Mouse (Mus musculus): ENCODE data around the gene Slc35d1. TPM values are rescaled to one million over a fixed set of nuclear protein-coding genes. Genes with fewer than 3 reads are reported as not detected.
A peak's percentile ranks its signal among the peaks of the same experiment; 100 is the strongest.

The Slc35d1 gene
- polyA plus RNA-seq, 1 experiment from 2014 or later, result 7.8 TPM

DNA sequence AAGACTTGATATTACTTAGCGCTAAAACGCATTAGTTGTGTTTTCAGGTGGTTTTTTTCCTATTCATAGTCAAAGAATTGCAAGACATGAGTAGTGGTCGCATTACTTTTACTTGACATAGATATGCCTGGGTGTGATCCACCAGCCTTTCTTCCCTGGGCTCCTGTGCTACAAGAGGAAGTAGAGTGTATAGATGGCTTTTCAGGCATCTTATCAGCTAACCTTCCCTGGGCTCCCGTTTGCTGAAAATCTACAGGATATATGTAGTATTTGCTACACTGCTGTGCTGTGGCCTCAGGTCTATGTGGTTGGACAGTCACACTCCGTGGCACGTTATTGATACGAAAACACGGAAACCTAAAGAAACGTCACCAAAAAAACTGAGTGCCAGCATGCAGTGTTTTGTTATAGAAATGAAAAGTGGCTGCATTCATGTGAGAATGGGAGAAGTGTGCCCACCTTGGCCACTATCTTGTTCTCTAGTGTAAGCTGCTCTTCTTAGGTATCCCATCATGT is 94.0 kb downstream of the Slc35d1 start:
- 88% methylated on average over 9 of the region's 9 CpGs for WGBS
- Histone ChIP-seq H3K4me3 (peak overlapping the region; percentile 94), H3K4me2 (replicated peaks) (peak overlapping the region; percentile 70), H3K27ac (replicated peaks) (no peak overlapping the region), H3K27me3 (peaks cover 4% of the 10 kb centered on the region; the same call in 1 of the 2 replicates), H3K9me3 (no peaks in the 10 kb centered on the region), H3K4me1 (peaks cover 25% of the 10 kb centered on the region), H3K36me3 (peaks cover 5% of the 10 kb centered on the region; the same call in 1 of the 2 replicates), H3K9ac (replicated peaks) (no peak overlapping the region)
- ATAC-seq (ENCODE audit: low FRiP score, low read depth), result no peak

Other genes with a start within 250 kb of the Slc35d1 start
- not detected in 2 replicates for gene Tctex1d1, start 236.6 kb downstream of the Slc35d1 start, polyA plus RNA-seq (2016; fragmentation: Nextera tagmentation; extraction: Ambion mirVana)
- gene Insl5, start 188.3 kb downstream of the Slc35d1 start, polyA plus RNA-seq (2016; fragmentation: Nextera tagmentation; extraction: Ambion mirVana), result not detected in 2 replicates
- gene Mier1, start 100.8 kb downstream of the Slc35d1 start, polyA plus RNA-seq (2016; fragmentation: Nextera tagmentation; extraction: Ambion mirVana), result 43.4 and 43.5 TPM in 2 replicates
- 5.5 and 5.9 TPM in 2 replicates for gene Wdr78, start 100.6 kb downstream of the Slc35d1 start, polyA plus RNA-seq (2016; fragmentation: Nextera tagmentation; extraction: Ambion mirVana)
- not detected in 2 replicates for gene 4921539E11Rik, start 75.7 kb upstream of the Slc35d1 start, polyA plus RNA-seq (2016; fragmentation: Nextera tagmentation; extraction: Ambion mirVana)
- 12.6 and 13.3 TPM in 2 replicates for gene Oma1, start 98.6 kb upstream of the Slc35d1 start, polyA plus RNA-seq (2016; fragmentation: Nextera tagmentation; extraction: Ambion mirVana)

All from midbrain, embryonic 12.5 days (tissue).